Comparison of ENCODE assay signal across 13 mouse cellular contexts in genomic region chr14:25067435-25067834, GRCm38 (mm10).
"Had no signal": no experiment of that assay in that cellular context is flagged by ENCODE, and none has a peak within 500 bp of the region (broad histone marks: within the 10 kb centered on the region; RNA-seq: fewer than 3 reads in every experiment).

No protein-coding gene starts in this region.

- H3K4me2 ChIP-seq: liver, embryonic 11.5 days; liver, embryonic 15.5 days; lung, embryonic 15.5 days; midbrain, embryonic 12.5 days; stomach, embryonic 15.5 days had no signal

- H3K9me3 ChIP-seq: liver, embryonic 15.5 days; lung, embryonic 15.5 days; midbrain, embryonic 12.5 days; stomach, embryonic 15.5 days had no signal

- DNase-seq: kidney, adult 18-20 months; kidney, postnatal 10 days; kidney, postnatal 4 days; right cerebral cortex, postnatal 14 days; thymus, adult 2 months; thymus, postnatal 25 days had no signal

- ATAC-seq: midbrain, embryonic 16.5 days had no signal

- H3K4me1 ChIP-seq: liver, embryonic 15.5 days had no signal

- H3K27me3 ChIP-seq: liver, embryonic 15.5 days; lung, embryonic 15.5 days; stomach, embryonic 15.5 days had no signal

- H3K4me3 ChIP-seq: layer of hippocampus, adult 2 months; liver, embryonic 15.5 days; lung, embryonic 15.5 days; midbrain, embryonic 12.5 days; stomach, embryonic 15.5 days had no signal

- H3K27ac ChIP-seq: layer of hippocampus, adult 2 months; liver, embryonic 15.5 days; lung, embryonic 15.5 days; midbrain, embryonic 12.5 days; stomach, embryonic 15.5 days had no signal

- H3K36me3 ChIP-seq: liver, embryonic 15.5 days; lung, embryonic 15.5 days; midbrain, embryonic 12.5 days; stomach, embryonic 15.5 days had no signal

- H3K9ac ChIP-seq: liver, embryonic 15.5 days; lung, embryonic 15.5 days; midbrain, embryonic 12.5 days; stomach, embryonic 15.5 days had no signal
